ENCODE assay signal across 7 mouse cellular contexts in genomic region chr14:118937533-118938492, GRCm38 (mm10). TPM values are rescaled to one million over a fixed set of nuclear protein-coding genes. Genes with fewer than 3 reads are reported as not detected.
DNase-seq lines count a peak whose midpoint lies in the region; ATAC-seq lines count a peak whose summit lies in the region.

Gene Dnajc3 (plus strand): TSS chr14:118937976.

- peak; percentile 99 for ATAC-seq in embryonic facial prominence, embryonic 11.5 days (replicated peaks; ENCODE audit: insufficient number of reproducible peaks, low FRiP score, low TSS enrichment, low read depth)
- ATAC-seq in granulocyte monocyte progenitor cell, adult 5-6 weeks (replicated peaks; ENCODE audit: poor library complexity, severe bottlenecking): peak; percentile 91
- peak; percentile 100 for ATAC-seq in midbrain, embryonic 13.5 days

- H3K36me3 ChIP-seq in embryonic facial prominence, embryonic 11.5 days (replicated peaks; ENCODE audit: control insufficient read depth, insufficient read depth, low read depth, low read length): no peaks in the 10 kb centered on the region
- H3K36me3 ChIP-seq in limb, embryonic 10.5 days: peaks cover 3% of the 10 kb centered on the region; the same call in 1 of the 2 replicates
- H3K36me3 ChIP-seq in midbrain, embryonic 13.5 days: no peaks in the 10 kb centered on the region

- peak; percentile 100 for DNase-seq in adrenal gland, postnatal 14 days
- peak; percentile 99 for DNase-seq in embryonic facial prominence, embryonic 11.5 days (ENCODE audit: low spot score)
- DNase-seq in kidney, adult 11 months: peak; percentile 100
- peak; percentile 98 for DNase-seq in limb, embryonic 10.5 days (ENCODE audit: low spot score)
- DNase-seq in spleen, adult 12 weeks (ENCODE audit: low spot score): peak; percentile 99

- H3K27ac ChIP-seq in embryonic facial prominence, embryonic 11.5 days (replicated peaks; ENCODE audit: low read depth, low read length): peak within 1 kb of the TSS; percentile 67
- peak within 1 kb of the TSS; percentile 97 for H3K27ac ChIP-seq in limb, embryonic 10.5 days
- H3K27ac ChIP-seq in midbrain, embryonic 13.5 days: peak within 1 kb of the TSS; percentile 86

- H3K4me1 ChIP-seq in embryonic facial prominence, embryonic 11.5 days (ENCODE audit: control insufficient read depth, insufficient read depth, low read length): no peaks in the 10 kb centered on the region
- peaks cover 50% of the 10 kb centered on the region for H3K4me1 ChIP-seq in limb, embryonic 10.5 days
- peaks cover 31% of the 10 kb centered on the region for H3K4me1 ChIP-seq in midbrain, embryonic 13.5 days (replicated peaks)

- peak within 1 kb of the TSS; percentile 95 for H3K9ac ChIP-seq in embryonic facial prominence, embryonic 11.5 days (replicated peaks; ENCODE audit: low read length)
- H3K9ac ChIP-seq in midbrain, embryonic 13.5 days (replicated peaks): peak within 1 kb of the TSS; percentile 94

- peak within 1 kb of the TSS; percentile 98 for H3K4me3 ChIP-seq in embryonic facial prominence, embryonic 11.5 days (ENCODE audit: low read depth, low read length)
- peak within 1 kb of the TSS; percentile 99 for H3K4me3 ChIP-seq in limb, embryonic 10.5 days
- peak within 1 kb of the TSS; percentile 96 for H3K4me3 ChIP-seq in midbrain, embryonic 13.5 days (replicated peaks)

- under 1% methylated on average over 115 of the region's 124 CpGs for WGBS in embryonic facial prominence, embryonic 11.5 days
- under 1% methylated on average over 119 of the region's 124 CpGs for WGBS in limb, embryonic 10.5 days
- WGBS in midbrain, embryonic 13.5 days: under 1% methylated on average over 118 of the region's 124 CpGs

- peak within 1 kb of the TSS; percentile 73 for H3K4me2 ChIP-seq in embryonic facial prominence, embryonic 11.5 days (ENCODE audit: low read depth, low read length)
- peak within 1 kb of the TSS; percentile 68 for H3K4me2 ChIP-seq in midbrain, embryonic 13.5 days (replicated peaks)

- H3K9me3 ChIP-seq in embryonic facial prominence, embryonic 11.5 days (replicated peaks; ENCODE audit: control insufficient read depth, low read length): no peaks in the 10 kb centered on the region
- no peaks in the 10 kb centered on the region for H3K9me3 ChIP-seq in limb, embryonic 10.5 days (replicated peaks)
- no peaks in the 10 kb centered on the region for H3K9me3 ChIP-seq in midbrain, embryonic 13.5 days

- no peaks in the 10 kb centered on the region for H3K27me3 ChIP-seq in embryonic facial prominence, embryonic 11.5 days (ENCODE audit: control insufficient read depth, insufficient read depth, low read length)
- no peaks in the 10 kb centered on the region for H3K27me3 ChIP-seq in limb, embryonic 10.5 days (ENCODE audit: low read depth, poor library complexity, severe bottlenecking)
- peaks cover 6% of the 10 kb centered on the region; the same call in 1 of the 2 replicates for H3K27me3 ChIP-seq in midbrain, embryonic 13.5 days

RNA-seq across cellular contexts. Expression of gene Dnajc3, which starts in this region (rescaled TPM):
- total RNA-seq in adrenal gland, postnatal 14 days (2021): 53.6 and 56.4 TPM in 2 replicates
- 33.0 and 35.0 TPM in 2 replicates for polyA plus RNA-seq in embryonic facial prominence, embryonic 11.5 days (2014; fragmentation: Nextera tagmentation; extraction: Ambion mirVana)
- 58.0 and 62.4 TPM in 2 replicates for total RNA-seq in granulocyte monocyte progenitor cell, adult 5-6 weeks (2014; fragmentation: Nextera tagmentation)
- 128 and 142 TPM in 2 replicates for total RNA-seq in granulocyte monocyte progenitor cell, adult 5-6 weeks (2017)
- 32.9 and 34.2 TPM in 2 replicates for polyA plus RNA-seq in limb, embryonic 10.5 days (2016; fragmentation: Nextera tagmentation; extraction: Ambion mirVana)
- polyA plus RNA-seq in midbrain, embryonic 13.5 days (2015; fragmentation: Nextera tagmentation; extraction: Ambion mirVana): 17.0 and 19.1 TPM in 2 replicates

Comparison
In these comparisons a context has a peak if more than half of its experiments do, and no peak if none do; other contexts are left out.
1. Peak in every context shown above with its lines: DNase-seq, ATAC-seq, H3K4me3 ChIP-seq and H3K27ac ChIP-seq.